Mouse (Mus musculus) layer of hippocampus, adult 18-20 months (tissue): ENCODE data around the gene Dph1. TPM values are rescaled to one million over a fixed set of nuclear protein-coding genes. Genes with fewer than 3 reads are reported as not detected.

Experiments used
- DNase-seq, 2 experiments: peaks; one replicate each; pipeline ENCODE4 v3.0.0; 2022; ENCODE audit warnings: low spot score in 2 of 2
- total RNA-seq, 2 experiments: library from RNA; stranded (reverse); gene quantifications; 2 replicates each; pipeline ENCODE4 v1.2.3; 2021

The Dph1 gene
- total RNA-seq, 2 experiments from 2014 or later: 33.2 to 33.9 TPM

DNA sequence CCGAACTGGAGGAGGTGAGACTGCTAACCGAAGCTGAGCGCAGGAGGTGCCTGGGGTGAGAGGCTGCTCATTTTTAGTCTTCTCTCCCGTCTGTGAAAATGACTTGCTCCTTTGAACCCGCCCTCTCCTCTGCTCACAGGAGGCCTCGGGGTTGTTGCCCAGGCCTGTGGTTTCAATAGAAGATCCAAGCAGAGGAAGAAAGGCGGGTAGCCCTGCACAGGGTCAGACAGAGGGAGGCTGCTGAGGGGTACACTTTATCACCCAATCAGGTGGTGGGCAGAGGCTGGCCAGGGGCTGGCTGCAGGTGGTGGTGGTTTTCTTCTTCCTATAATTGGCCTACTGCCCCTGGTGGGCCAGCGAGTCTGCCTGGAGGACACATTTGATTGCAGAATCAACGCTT lies 13.4 kb upstream of the Dph1 start:
- no peak for DNase-seq

DNA sequence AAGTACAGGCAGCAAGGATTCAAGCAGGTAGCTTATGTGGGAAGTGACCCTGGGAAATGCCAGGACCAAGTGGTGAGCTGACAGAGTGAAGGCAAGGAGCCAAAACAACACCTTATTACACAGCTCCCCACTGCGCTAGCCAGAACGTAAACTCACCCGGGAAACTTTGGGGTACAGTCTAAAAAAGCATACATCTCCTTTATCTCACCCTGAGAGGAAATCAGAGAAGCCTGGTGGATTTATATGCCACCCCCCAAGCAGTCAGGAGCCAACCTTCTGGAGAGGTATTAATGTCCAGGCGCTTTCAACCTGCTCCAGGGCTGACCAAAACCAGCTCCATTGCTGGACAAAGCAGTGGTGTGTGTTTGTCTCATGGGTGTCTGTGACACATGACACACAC lies 12.9 kb upstream of the Dph1 start:
- no peak for DNase-seq

DNA sequence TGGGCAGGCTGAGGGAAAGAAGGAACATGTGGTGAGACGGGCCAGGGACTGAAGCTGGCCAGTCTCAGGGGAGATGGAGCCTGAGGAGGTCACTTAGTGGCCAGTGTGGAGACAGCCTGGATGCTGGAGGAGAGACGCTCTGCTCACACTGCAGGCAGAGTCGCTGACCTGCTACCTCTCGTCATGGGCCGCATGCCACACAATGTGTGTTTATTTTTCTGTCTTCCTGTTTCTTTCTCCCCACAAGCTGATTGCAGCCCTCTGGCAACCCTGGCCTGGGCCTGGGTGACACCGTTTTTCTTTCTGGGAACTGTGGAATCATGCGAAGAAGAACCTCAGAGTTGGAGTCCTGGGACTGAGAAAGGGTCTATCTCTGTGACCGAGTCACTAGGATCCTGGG lies 10.7 kb upstream of the Dph1 start:
- DNase-seq: no peak

DNA sequence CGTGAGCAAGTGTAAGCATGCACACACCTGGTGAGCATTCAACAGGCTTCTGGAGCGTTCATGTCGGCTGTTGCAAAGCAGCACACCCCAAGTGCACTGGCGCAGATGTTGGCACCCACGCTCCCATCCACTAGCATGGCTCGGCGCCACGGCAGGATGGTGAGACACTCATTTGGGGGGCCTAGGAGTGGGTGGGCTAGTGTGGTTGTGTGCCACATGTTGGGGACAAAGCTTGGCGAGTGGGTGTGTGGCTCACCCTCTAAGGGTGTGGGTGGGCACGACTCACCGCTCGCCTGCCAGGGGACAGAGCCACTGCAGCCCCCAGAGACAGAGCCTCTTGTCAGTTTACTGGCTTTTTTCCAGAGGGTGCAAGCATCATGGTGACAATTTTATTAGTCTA lies 9.9 kb upstream of the Dph1 start:
- DNase-seq: peak; percentile 73 to 76

DNA sequence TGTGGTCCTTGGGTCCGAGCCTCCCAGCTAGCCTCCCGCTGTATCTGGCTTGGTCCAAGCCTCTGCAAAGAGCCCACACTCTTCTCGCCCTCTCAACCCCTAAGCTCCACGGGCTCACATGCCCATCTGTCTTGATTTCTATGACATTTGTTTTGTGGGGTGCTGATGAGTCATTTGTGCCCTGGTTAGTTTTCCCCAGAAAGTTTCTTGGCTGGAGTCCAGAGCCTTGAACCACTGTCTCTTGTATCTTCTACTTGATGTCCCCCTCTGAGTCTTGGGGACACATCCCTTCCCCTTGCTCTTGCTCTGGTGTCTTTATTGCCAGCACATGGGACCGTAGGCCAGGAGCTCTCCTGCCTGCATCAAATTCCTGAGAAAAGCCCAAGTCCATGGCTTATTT lies 8.9 kb upstream of the Dph1 start:
- peak in 1 of 2 experiments; percentile 48 for DNase-seq

DNA sequence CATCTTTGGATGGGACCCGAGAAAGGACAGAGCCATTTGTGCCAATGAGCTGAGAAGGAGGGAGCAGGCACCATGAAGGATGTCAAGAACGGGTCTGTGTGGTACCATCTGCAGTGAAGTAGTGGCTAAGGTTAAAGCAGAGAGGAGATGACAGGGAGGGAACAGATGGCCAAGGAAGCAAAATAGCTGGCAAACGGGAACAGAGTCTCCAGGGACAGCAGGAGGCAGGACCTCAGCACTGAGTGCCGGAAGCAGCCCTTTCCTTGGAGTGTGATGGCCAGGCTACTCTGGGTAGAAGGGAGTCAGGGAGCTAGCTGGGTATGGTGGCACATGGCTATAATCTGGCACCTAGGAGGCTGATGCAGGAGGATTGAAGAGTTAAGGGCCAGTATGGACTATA lies 7.8 kb upstream of the Dph1 start:
- peak in 1 of 2 experiments; percentile 12 for DNase-seq

DNA sequence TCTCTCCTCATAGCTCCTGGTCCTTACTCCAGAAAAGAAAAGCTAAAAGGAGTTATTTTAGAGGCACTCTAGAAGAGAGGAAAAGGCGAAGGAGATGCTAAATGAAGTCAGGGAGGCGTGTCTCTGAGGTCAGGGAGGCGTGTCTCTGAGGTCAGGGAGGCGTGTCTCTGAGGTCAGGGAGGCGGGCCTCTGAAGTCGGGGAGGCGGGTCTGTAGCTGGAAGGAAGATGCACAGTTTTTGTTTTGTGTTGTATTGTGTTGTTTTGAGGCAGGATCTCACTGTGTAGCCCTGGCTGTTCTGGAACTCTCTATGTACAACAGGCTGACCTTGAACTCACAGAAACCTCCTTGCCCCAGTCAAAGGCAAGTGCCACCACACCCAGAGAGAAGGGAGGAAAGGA lies 6.9 kb upstream of the Dph1 start:
- DNase-seq: no peak

DNA sequence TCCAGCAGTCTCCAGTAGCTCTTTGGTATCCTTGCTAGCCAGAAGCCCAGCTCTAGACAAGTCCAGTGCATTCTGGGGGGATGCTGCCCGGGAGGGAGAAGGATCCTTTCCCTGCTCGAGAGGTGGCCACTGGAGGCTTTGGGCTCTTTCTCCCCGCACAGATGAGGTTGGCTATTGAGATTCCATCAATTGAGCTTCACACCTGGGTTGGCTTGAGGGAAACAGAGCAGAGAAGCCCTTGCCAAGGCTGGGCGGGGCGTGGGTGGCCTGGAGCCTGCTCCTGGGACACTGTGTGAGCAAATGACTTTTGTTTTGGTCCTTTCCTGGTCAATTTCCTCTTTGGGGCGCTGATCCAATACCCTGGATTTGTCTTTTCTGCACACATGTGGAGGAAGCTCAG lies 5.1 kb upstream of the Dph1 start:
- peak in 1 of 2 experiments; percentile 23 for DNase-seq

DNA sequence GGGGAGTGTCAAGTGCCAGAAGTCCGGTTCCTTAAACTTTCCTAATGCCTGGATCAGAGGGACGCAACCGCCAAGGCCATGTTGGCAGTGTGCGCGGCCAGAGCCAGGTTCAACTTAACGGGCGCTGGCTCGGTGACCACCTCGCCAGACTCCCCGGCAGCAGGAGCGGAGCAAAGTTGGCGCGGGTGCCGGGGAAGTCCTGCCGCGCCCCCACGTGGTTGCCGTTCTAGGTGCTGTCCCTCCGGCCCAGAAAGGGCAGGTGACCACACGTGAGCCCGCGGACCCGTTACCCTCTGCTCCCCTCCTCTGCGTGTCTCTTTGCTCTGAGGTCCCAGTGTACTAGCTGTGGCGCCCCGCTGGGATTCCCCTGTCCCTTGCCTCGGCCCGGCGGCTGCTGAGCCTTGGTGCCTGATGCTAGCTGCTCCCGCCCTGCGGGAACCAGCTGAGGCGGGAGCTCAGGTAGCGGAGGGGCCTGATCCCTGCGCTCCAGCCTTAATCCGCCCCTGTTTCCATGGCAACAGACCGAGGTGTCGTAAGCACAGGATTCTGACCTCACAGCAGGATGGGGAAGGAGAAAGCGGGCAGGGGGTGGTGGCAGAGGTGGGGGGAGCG lies 3.9 kb upstream of the Dph1 start:
- peak in 1 of 2 experiments; percentile 65 for DNase-seq

DNA sequence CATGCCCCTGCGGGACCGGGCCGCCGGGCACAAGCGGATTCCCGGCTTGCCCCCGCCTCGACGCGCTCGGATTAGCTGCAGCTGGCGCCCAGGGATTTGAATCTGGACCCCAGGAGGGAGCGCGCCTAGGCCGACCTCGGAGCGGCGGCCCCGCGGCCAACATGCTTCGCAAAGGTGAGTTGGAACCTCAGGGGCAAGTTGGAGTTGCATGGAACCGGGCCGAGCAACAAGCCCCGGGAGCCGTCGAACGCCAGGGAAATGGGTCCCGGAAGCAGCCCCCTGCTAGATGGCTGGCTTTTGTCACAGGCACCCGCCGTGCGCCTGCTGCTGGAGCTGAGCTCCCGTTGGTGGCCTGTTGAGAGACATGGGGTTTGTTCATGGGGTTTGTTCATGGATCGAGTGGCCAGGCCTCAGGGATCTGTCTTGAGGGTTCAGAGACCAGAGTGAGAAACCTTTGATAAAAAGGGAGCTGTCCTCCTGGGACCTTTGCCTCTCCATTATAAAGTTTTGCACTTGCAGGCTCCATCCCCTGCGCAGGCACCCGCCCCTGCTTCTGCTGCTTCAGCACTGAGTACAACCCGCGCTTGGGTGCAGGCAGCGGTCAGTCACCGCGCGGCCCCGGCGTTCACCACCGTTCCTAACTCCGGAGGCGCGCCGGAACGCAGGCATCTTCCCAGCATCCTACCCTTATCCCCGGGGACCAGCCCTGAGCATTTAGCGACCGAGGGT lies 3.2 kb upstream of the Dph1 start:
- peak in 1 of 2 experiments; percentile 36 for DNase-seq

DNA sequence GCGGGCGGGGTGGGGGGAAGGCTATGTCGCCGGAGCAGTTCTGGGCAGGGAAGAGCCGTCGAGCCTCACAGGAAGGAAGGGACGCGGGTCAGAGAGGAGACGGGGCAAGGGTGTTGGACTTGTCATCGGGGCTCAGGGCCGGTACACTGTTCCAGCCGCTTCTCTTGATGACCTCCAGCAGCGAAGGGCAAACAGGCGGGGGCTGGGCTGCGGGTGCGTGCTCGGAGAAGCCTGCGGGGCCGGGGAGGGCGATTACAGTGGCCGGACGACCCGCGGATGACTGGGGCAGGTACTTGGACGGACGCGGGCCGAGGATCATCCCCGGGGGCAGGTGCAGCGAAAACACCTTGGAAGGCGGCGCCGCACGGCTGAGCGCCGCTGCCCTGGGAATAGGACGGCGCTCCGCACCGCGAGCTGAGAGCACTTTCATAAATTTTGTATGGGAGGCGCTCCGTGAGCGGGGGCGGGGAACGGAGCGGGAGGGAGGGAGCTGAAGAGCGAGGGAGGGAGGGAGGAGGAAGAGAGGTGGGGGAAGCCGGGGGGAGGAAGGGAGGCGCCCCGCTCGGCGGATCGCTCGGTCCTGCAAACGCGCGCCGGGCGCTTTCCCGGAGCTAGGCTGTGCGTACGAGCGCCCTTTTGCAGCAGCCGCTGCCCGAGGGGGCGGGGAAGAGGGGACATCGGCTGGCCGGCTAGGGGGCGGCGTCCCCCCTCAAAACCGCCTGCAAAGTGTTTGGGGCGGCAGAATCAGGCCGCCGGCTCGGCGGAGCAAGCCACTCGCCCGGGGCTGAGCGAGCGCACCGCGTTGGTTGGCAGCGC lies 2.4 kb upstream of the Dph1 start, which contains the start of gene Rtn4rl1:
Gene Rtn4rl1 (plus strand): TSS at position 528 of the 816 bp plus-strand sequence.
- peak; percentile 74 to 83 for DNase-seq

DNA sequence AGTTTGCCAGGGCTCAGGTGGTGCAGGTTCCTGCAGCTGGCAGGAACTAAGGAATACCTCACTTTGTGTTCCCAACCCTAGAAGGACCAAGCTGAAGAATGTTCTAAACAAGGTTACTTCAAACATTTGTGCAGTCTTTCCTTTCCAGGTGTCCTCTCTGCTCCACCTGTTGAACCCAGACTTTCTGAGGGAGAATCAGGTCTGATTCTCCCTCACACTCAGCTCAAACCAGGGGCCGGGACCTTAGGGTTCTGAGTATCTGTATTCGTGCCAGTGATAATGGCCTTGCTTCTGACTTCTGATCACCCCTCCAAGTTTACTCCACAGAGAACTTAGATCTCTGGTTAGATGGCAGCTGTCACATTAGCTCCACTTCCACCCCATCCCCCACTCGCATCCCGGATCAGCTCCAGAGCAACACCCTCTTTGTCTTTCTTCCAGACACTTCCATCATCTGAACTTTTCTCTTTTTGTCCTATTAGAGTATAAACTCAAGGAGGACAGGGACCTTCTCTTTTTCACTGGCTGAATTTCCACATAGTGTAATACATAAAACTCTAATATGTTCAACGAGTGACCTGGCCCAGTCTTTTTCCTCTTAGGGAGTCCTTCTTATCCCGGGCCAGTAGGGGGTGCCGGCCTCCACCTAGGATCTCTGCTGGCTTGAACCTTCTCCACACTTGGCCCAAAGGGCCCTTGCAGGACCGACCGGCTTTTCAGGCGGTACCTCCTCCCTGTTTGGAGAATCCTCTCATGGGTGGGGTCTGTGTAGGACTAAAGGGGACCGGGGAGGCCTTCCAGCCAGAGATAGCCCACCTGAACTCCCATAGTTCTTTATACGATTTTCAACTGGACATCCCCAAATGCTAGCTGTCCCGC lies 1.5 kb upstream of the Dph1 start:
- peak in 1 of 2 experiments; percentile 80 for DNase-seq

DNA sequence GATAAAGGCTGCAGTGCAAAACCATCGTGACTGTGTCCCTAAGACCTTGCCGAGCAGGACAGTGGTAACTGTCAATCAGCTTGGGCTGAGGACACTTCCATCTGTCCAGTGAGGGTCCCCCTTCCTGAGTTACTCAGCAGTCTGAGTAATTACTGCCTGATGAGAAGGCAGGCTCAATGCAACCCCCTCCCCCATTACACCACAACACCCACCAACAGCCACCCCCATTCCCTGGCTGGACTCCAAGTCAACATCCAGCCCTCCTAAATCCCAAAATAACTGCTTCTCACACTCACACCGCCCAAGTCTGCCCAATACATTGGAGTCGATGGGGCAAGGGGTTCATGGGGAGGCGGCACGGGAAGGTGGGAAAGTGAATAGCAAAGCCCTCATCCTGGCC lies 800 bp upstream of the Dph1 start:
- no peak for DNase-seq

DNA sequence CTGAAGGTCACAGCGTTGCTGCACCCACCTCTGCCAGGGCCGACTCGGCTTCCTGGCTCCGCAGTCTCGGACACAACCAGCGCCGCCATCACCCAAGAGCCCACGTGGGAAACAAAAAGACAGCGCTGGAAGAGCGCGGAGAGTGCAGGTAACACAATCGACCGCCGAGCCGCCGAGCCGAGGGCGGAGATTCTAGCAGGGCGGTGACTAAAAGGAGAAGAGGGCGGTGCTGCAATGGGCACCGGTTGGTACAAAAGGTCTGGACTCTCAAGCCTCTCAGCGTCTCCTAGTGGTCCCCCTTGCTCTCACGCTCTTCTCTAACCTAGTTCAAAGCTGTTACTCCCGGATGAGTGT lies 693 bp downstream of the Dph1 start:
- peak; percentile 76 to 84 for DNase-seq

DNA sequence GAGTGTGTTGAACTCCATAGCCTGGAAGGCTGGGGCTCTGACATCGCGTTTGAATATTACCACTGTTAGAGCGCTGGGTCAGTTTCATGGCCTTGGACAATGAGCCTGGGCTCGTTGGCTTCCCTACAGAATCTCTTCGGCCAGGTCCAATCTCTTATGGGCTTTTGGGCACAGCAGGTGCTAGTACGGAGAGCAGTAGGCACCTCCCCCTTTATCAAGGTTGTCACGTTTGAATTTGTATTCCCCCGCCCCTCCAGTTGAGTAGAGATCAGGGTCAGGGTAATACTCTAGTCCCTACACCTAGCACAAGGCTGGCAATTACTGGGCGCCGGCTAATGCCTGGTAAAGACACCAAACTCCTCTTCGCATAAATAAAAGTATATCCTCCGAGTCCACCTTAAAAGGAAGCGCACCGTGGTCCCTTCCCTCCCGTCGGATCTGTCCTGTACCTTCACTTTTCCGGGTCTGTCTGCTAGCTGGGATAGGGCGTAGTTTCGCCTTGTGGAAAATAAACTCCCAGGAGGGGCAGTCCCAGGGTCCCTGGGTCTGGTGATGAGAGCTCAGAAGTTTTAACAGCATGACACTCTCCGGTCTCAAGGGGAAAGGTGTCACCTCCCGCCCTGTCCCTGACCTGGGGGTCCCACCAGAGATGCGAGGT lies 1.2 kb downstream of the Dph1 start:
- no peak for DNase-seq

DNA sequence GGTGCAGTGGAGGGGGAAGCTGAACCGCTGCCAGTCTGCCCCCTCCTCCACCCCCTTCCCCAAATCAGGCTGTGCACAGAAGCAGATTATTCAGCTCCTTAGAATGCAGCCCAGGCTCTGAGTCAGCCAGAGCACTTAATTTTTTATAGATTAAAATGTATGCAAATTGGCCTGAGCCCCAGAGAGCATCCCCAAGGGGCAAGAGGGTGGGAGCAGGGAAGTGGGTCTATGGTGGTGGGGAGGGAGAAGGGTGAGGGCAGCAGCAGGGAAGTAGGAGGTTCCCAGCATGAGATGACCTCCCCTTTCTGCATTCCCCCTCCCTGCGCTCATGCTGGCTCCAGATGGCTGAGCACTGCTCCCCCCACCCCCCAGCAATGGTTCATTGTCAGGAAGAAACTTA lies 6.1 kb downstream of the Dph1 start:
- peak in 1 of 2 experiments; percentile 66 for DNase-seq

DNA sequence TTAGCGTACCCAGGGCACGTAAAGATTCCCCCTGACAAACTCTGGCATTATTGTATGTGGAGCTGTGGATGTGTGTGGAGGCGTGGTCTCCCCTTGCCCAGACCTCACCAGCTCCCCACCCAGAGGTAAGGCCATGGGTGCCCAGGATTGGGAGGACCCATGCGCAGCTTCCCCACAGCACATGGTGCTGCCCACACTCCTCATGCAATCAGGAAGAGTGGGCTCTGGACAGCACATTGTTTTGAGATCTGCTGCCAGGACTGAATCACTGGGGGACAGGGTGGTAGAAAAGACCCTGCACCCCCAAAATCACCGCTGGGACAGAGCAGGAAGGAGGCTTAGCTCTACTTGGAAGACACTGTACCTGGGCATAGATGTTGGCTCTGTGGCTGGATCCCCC lies 6.5 kb downstream of the Dph1 start:
- DNase-seq: peak in 1 of 2 experiments; percentile 70

DNA sequence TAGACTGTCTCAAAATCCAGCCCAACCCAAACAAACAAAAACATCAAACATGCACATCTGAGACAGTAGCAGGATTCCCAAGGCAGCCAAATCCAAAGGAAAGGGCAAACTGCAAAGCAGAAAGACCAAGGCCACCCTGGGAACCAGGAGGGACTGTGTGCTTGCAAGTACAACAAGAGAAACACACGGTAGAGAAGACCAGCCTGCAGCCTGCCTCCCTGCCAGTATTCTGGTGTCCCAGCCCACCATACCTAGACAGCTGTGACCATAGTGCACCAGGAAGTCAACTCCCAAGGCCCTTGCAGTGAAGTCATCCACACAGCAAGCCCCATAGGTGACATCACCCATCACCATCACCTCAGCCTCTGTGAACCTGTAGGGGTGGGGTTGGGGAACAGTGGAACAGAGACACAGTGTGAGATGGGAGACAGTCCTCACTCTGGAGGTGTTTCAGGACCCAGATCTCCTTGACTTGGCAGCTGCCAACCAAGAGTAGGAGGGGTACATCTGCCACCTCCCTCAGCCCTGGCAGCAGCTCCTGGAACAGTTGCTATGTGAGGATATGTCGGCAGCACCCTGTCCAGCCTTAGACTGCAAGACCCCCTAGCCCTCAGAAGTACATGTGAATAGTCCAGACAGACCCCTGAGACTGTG lies 7.0 kb downstream of the Dph1 start:
- peak; percentile 76 to 91 for DNase-seq

DNA sequence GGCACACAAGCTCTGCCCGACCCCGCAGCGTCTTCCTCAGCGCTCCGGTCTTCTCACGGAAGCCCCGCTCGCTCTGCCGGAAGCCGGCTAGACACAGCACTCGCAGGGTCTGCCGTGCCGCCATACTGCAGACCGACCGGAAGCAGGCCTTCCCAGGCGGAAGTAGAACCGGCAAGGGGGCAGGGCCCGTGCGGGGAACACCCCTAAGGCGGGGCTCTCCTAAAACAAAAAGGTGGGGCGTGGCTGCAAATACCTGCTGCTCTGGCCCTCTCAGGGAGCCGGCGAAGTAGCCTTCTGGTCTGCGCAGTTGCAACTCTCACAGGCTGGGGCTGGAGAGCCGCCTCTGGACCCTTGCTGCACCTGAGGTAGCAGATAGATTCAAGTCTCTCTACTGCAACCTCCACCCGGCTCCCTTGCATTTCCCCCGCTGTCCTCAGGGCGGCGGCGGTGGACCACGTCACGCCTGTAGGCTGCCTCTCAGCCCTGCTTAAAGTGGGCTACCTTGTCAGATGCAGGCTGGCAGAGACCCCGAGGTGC lies 12.3 kb downstream of the Dph1 start, which contains the start of gene Ovca2:
Gene Ovca2 (minus strand): TSS at position 164 of the 537 bp plus-strand sequence.
- DNase-seq: peak; percentile 85 to 90

DNA sequence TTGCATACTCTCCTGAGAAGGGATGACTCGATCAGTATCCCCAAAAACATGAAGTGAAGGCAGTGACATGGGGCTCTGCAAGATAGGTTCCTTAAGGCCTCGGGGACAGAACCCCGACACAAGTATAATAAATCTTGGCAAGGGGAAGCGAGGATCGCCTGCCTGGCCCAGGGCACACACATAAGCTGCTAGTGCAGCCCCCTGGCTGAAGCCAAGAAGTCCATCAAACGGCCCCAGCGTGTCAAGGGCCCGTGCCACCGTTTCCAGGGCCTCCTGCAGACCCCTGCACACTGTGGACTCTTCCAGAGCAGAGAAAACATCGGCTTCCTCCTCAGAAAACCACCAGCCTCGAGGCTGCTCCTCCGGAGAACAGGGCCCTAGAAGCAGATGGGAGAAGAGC lies 13.0 kb downstream of the Dph1 start:
- DNase-seq: no peak
